Mouse (Mus musculus): Measurements from ENCODE around the gene Hacd3.
"Not testable (repeated sequence)": the region's sequence is repeated elsewhere in the genome, so short reads cannot be mapped to it uniquely, and the experiment has no call there.

Gene Hacd3

DNA sequence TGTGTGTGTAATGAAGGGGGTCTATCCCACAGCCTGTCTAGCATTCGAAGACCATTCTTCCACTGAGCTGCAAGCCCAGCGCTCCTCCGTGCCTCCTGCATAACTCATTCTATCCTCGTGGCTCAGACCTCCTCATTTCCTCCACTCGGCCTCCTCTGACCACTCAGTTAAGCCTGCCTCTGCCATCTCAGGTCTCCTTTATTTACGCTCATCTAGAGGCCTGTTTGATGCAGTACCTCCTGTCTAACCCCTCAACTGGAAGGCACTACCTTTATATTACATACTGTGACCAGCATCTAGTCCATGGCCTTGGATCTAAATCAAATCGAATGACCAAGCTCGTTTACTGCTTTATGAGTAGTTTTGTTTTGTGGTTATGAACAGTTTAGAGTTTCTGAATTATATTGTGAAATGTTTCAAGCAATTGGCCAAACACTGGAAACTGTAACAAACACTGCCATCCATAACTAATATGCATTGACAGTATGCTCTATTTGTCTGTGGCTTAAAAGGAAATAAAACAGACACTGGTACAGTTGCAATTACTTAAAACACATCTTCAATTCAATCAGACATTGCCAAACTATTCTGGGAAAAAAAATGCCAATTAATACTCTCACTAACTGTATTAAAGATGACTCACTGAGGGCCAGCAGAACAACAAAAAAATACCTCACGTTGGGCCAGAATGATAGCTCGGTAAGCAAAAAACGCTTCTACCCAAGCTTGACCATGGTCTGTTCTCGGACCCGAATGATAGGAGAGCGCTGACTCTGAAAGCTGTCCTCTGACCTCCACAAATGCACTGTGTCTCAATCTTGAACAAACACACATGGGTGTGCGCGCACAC lies 4.3 kb downstream of the Hacd3 start:
- DNase-seq (ENCODE audit: low read depth, low spot score): no peak

DNA sequence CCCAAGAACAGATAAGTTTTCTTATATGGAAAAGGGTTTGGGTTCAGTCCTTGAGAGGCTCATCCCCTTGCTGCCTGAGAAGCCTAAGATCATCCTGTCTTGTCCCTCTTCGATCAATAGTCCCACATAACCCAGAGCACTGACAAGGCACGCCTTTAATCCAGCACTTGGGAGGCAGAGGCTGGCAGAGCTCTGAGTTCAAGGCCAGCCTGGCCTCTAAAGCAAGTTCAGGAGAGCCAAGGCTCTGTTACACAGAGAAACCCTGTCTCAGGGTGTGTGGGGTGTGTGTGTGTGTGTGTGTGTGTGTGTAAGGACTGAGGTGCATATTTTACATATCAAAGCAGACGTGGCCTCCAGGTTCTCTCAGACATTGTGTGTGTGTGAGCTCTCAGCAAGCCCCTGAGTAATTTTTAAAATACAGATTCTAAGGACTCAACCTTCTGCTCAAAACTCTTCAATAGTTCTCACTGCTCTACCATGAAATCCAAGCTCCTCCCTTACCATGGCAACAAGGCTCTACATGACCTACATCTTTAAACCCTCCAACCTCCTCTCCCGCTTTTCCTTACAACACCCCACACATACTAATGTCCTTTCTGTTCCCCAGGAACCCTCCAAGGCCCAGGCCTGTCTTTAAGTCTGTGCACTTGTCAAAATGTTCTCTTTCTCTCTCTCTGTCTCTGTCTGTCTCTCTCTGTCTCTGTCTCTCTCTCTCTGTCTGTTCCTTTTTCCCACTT lies 5.1 kb downstream of the Hacd3 start:
- DNase-seq (ENCODE audit: low read depth, low spot score): no peak

DNA sequence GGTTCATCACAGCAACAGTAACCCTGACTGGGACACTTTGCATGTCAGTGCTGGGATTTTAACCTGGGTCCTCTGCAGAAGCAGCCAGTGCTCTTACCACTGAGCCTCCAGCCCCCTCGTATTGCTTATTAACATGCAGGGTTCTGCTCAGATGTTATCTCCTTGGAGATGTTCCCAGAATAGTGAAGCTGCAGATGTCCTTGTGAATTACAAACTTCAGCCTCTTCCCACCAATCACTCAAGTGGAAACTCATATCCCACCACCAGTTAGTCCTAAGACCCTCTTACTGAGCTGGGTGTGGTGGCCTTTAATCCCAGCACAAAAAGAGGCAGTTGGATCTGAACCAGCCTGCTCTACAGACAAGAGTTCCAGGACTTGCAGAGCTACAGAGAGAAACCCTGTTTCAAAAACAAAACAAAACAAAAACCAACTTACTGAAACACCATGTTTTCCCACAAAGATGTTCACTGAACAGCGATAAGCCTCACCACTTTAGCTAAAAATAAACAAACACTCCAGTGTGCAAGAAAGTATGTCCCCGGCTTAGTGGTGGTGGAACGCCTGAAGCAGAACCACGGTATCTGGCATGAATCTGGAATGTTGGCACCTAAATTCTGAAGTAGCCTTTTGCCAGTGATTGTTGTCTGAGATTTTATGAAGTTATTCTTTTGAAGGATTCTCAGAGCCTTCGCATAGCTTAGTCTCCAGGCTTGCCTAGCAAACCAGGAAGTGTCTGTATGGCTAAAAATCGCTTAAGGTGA lies 5.9 kb downstream of the Hacd3 start:
- peak; percentile 31 for DNase-seq (ENCODE audit: low read depth, low spot score)

DNA sequence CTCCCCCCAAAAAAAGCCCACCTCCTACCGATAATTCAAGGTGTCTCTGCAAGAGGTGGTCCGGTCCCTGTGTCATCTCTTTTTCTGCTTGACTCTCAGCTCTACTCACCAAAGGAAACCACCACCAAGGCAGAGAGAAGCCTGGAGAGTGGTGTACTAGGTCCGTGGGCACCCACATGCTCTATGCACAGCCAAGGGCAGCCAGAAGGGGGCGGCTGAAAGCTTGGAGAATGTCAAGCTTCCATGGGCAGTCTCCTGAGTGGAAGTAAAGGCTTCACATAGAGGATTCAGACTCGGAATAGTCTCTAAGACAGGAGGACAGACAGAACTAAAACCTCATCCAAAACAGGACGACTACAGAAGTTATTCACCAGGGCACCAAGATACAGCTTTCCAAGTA lies 10.2 kb downstream of the Hacd3 start:
- DNase-seq (ENCODE audit: low read depth, low spot score): peak; percentile 17

DNA sequence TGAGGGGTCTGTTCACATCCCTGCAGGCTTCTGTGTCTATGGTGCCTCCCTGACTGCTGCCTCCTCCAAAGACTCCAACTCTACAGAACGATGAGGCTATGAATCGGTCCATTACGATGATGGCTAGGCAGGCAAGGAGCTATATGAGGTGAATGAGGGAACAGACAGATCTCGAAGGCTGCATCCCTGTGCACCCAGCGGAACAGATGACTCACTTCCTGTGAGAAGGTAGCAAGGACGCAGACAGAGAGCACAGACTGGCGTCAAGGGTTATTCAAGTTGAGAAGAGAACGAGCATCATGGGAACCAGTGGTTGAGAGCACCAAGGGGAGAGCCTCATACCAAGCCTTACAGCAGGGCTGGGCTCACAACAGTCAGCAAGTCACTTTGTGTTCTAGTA lies 10.9 kb downstream of the Hacd3 start:
- DNase-seq (ENCODE audit: low read depth, low spot score): peak; percentile 55

DNA sequence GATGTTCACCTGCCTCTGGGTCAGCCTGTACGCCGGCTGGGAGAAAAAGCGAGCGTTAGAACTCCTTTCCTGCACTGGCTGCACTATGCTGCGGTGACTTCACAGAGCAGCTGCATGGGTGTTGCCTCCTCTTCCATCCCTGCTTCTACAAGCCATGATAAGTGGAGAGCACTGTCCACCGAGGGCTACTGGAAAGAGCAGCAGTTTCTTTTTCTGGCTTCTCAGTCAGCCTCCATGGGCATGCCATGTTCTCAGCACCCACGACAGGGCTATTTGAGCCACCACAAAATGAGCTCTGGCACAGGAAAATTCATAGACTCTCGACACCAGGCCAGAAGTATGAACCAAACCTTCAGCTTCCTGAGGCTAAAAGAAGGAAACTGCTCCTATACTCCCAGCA lies 15.8 kb downstream of the Hacd3 start:
- DNase-seq (ENCODE audit: low read depth, low spot score): no peak

DNA sequence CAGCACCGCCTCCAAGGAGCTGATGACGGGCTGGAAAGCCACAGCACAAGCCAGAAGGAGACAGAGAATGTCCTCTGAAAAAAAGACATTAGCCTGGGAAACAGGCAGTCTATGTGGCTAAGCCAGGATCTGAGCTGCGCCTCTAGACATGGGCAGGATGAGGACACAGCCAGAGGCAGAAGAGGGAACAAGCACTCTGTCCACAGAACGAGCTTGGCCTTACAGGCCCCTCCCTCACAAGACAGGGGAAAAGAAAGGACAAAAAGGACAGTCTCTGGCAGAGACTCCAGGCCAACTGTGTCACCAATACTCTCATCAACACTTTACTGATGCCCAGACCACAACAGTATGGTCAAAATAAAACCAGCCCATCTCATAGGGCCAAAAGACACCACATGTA lies 20.0 kb downstream of the Hacd3 start:
- DNase-seq (ENCODE audit: low read depth, low spot score): no peak

DNA sequence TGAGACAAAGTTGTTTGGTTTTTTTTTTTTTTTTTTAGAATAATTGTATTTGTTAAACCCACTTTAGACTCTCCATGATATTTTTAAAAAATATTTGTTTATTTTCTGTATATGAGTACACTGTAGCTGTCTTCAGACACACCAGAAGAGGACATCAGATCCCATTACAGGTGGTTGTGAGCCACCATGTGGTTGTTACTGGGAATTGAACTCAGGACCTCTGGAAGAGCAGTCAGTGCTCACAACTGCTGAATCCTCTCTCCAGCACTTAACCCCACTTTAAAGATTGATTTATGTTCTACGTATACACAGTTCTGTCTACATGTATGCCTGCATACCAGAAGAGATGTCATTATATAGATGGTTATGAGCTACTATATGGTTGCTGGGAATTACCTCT lies 26.0 kb downstream of the Hacd3 start:
- not testable (repeated sequence) for DNase-seq (ENCODE audit: low read depth, low spot score)

DNA sequence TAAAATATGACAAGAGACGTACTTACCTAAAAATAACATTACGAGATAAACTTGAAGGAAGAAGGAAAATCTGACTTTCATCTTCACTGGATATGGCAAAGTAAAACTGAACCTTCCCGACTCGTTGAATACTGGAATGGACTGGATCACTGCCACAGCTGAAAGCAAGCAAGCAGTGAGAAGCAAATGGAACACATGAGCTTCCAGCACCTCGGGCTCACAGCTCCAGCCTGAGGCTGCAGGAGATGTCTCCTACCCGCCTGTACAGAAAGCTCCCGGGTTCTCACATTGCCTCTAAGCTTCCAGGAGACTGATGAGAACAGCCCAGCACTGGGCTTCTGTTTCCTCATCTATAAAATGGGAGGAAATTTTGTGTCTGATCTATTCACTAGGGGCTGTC lies 31.2 kb downstream of the Hacd3 start:
- no peak for DNase-seq (ENCODE audit: low read depth, low spot score)

DNA sequence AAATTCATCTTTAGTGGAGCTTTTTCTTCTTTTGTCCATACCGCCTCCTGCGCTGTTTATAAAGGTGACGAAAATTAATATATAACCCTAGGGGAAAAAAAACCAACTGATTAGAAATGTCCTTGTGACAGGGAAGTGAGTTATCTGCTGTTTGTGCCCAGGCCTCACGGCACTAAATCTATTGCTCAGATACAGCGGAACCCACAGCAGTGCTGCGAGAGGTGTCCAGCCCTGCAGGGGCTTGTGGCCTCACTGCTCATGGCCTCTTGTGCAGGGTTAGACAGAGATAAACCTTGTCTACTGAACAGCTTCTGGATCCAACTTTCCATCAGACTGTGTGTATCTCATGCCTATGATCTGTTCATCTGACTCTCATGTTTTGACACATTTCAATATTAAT lies 33.0 kb downstream of the Hacd3 start:
- no peak for DNase-seq (ENCODE audit: low read depth, low spot score)

DNA sequence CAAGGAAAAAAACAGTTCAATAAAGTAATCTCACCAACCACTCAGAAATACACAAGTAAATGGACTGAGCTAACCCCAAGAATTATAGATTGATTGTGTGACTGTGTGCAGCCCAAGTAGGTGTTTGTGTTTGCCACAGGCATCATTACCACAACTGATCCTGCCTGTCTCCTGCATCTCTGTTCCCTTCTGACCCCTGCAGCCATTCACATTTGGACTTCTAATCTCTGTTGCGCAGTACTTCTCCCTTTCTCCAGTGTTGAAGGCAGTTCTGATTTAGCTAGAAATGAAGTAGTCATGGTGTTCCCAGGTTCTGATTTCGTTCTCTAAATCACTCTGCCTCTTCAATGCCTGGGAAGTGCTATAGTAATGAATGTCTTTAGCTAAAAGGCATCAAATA lies 33.8 kb downstream of the Hacd3 start:
- DNase-seq (ENCODE audit: low read depth, low spot score): no peak

DNA sequence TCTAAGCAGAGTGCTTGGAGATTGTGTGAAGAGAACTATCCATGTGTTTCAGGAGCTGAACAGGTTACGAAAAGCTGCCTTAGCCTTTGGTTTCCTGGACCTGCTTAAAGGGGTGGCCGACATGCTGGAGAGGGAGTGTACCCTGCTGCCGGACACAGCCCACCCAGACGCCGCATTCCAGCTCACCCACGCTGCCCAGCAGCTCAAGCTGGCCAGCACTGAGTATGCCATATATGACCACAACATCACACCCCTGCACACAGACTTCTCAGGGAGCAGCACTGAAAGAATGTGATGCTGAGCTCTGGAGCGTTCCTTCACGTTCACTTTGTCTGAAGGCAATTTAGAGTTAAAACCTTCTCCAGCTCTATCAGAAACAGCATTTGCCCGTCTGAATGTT lies 35.7 kb downstream of the Hacd3 start:
- DNase-seq (ENCODE audit: low read depth, low spot score): no peak

DNA sequence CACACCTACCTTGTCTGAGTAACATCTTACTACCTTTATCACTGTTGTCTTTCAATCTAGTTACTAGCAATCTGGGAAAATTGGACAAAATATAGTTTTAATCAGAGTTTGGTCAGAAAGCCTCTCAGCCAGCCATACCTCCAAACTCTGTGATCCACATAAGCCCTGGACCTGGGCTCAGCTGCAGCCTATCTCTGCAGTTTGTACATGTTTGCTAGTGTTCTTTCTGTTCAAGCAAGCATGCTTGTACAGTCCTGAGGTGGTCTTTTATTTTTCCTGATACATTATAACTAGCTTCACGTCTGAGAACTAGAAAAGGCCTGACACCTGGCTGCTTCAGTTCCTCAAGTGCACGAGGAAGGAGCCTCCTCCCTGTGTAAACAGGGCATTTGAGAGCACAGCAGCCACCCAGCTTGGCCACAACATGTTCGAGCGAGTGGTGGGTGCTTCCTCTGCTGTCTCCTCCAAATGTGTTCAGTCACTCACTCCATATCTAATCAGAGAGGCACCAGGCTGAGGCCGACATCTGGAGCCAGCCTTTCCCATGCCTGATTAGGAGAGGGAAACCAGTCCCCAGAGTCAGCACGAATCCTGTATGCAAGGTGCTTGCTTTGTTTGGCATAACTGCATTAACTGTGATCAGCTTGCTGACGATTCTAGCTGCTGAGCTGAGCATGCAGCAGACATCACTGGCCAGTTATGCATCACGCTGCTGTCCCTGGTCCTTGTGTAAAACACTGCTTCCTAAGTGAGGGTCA lies 36.3 kb downstream of the Hacd3 start:
- no peak for DNase-seq (ENCODE audit: low read depth, low spot score)

DNA sequence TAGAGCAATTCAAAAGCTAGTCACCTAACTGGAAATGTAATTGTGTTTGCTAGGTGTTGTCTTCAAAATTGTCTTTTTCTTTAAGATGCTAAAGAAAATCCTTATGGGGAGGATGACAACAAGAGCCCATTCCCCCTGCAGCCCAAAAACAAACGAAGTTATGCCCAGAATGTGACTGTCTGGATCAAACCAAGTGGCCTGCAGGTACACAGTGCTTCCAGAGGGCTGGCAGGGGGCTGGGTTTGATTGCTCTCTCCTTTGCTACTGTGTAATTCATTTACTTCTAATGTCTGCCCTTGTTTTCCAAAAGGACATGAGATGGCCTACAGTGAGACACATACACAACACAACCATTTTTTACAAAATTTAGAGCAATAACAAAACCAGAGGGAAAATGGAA lies 39.6 kb downstream of the Hacd3 start:
- DNase-seq (ENCODE audit: low read depth, low spot score): no peak

DNA sequence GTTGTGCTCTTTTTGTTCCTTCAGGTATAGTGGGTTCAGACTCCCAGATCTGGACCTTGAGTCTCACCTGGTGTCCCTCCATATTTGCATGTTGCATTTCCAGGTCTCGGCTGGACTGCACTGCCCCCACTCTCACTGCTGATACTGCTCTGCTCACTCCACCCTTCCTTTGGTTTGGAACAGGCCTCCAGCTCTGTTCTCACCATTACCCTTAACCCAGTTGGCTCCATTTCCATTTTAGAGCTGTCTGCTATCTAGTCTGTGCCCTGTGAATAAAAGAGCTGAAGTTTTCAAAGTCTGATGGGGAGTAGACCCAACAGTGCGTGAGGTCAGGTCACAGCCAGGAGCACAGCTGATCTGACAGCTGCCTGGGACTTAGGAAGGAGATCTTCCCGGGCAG lies 40.9 kb downstream of the Hacd3 start:
- no peak for DNase-seq (ENCODE audit: low read depth, low spot score)

DNA sequence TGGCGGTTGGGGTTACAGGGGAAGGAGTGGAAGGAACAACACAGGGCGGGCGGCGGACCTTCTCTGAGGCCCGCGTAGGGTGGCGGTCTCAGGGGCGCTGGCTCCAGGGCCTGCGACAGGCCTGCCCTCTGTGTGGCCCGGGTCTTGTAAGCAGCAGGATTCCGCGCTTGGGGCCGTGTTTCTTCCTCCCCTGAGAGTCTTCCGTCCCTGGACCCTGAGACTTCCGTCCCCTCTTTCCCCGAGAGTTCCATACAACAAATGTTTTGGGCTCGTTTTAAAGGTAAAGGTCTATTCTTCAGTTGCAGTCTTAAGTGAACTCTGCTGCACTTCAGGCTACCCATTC lies 60.5 kb downstream of the Hacd3 start:
- no peak for DNase-seq (ENCODE audit: low read depth, low spot score)

DNA sequence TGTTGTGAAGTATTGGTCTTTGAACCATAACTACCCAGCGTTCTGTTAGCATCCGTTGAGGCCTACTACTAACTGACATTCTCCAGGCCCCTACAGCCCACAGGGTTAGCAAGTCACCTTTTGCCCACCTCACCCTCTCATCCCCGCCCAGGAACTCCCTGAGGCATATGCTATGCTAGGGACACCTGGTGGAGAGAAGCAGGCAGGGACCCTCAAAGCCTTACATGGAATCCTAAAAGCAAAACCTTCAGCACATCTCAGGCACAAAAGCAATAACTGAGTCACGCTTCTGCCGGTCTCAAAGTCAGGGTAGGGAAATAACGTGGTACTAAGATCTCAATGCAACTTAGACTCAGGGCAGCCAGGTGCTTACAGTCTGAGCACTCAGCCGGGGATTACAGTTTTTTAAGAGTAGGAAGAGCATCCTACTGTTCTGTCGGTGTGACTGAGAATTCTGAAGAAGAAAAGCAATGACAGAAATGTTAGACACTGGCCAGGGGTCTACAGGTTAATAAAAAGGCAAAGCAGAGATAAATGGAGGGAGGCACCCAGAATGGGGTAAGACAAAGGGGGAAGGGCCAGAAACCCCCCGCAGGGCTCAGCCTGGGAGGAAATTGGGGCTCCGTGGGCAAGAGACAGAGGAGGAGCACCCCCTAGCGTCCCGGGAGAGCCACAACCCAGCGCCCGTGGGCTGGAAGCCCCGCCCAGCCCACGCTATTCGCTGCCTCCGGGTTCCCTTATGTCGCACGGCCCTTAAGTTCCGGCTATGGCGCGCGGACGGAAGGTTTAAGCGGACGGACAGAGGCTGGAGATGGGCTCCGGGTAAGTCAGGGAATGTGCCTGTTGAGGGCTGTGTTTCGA lies 61.1 kb downstream of the Hacd3 start, which contains the start of gene Ints14:
Ints14 (plus strand) TSS at position 789 of the 861 bp plus-strand sequence.
- DNase-seq (ENCODE audit: low read depth, low spot score): peak; percentile 93

DNA sequence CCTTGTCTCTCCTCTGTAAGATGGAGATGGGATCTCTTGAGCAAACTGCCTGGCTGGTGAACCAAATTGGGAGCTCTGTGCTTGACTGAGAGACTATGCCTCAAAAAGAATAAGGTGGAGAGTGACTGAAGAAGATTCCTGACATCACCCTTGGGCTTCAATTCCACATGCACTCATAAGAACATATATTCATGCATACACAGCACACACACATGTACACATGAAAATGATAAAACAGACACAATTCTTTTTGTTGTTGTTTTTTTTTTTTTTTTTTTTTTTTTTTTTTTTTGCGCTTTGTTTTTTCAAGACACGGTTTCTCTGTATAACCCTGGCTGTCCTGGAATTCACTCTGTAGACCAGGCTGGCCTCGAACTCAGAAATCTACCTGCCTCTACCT lies 64.2 kb downstream of the Hacd3 start:
- DNase-seq (ENCODE audit: low read depth, low spot score): no peak

DNA sequence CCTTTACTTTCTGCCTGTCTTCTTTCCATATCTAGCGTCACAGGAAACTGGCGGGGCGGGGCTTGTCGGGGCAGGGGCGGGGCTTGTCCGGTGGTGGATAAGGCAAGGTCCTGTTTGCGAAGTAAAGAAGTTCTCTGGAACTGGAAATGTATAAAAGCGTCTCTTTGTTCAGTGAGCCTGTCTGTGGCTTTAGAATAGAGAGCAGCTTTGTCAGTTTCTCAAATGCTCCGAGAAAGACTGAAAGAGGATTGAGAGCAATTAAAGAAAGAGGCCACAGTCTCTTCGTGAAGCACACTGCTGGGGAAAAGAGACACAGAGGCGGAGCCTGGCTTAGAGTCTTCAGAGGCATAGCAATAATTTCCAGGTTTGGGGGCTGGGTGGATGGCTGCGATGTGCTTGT lies 65.2 kb downstream of the Hacd3 start:
- peak; percentile 27 for DNase-seq (ENCODE audit: low read depth, low spot score)

DNA sequence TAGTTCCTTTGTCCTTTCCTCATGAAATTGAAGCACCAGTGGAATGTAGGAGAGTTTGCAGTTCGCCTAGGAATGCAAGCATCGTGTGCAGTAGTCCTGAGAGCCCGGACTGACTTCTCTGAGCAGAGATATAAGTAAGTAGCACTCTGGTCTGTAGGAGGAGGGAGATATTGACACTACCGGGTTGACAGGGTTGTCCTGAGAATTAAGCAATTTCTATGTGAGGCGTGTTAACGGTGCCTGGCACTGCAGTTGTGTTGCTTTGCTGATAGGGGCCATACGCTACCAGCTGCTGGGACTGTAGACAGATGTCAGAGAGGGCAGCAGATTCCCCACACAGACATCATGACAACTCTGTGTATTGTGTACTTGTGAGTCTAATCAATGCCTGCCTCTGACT lies 68.3 kb downstream of the Hacd3 start:
- no peak for DNase-seq (ENCODE audit: low read depth, low spot score)

DNA sequence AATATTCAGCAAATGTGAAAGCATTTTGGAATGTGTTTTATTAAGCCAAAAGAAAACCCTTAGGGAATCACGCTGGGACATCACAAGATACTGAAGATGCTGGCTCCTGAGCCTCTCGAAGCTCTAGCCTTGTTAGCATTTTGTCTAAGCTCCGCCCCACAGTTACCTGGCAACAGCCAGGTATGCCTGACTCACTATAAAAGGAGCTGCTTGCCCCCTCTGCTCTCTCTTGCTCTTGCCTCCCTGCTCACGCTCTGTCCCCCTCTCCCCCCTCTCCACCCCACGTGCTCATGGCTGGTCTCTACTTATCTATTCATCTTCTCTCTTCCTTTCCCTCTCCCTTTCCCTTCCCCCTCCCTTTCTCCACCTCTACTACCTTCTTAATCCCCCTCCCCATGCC lies 69.4 kb downstream of the Hacd3 start:
- DNase-seq (ENCODE audit: low read depth, low spot score): no peak

Measured in 3T3-L1 (cell line).